16 mouse cellular contexts compared by ENCODE assay signal in the genomic region with DNA sequence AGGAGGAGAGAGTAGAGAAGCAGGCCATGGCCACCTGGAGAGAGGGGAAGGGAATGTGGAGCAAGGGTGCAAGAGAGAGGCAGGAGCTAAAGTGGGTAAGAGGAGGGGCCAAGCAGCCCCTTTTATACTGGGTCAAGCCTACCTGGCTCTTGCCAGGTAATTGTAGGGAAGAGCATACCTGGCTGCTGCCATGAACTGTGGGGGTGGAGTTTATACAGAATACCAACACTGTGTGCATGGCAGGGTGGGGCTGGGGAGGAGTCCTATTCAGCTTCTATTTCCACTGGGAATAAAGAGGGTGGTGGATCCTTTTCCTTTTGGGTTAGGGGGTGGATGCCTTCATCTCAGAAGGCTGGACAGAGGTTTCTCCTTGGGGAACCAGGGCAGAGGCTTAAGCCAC. TPM values are rescaled to one million over a fixed set of nuclear protein-coding genes. Genes with fewer than 3 reads are reported as not detected.
A peak's percentile ranks its signal among the peaks of the same experiment; 100 is the strongest.
DNase-seq lines count a peak whose midpoint lies in the region; ATAC-seq and TF ChIP-seq lines count a peak whose summit lies in the region.
"Had no signal": no experiment of that assay in that cellular context is flagged by ENCODE, and none has a peak within 500 bp of the region (broad histone marks: within the 10 kb centered on the region; RNA-seq: fewer than 3 reads in every experiment).

No protein-coding gene starts in this region.

- H3K4me1 ChIP-seq in kidney, embryonic 15.5 days, result peaks cover 31% of the 10 kb centered on the region
- H3K4me1 ChIP-seq in embryonic facial prominence, embryonic 10.5 days, result peaks cover 33% of the 10 kb centered on the region
- H3K4me1 ChIP-seq in intestine, postnatal 0 days (replicated peaks; ENCODE audit: control insufficient read depth, insufficient read depth, low read length), result peaks cover 13% of the 10 kb centered on the region; the same call in 1 of the 2 replicates
- peaks cover 25% of the 10 kb centered on the region for H3K4me1 ChIP-seq in liver, postnatal 0 days (ENCODE audit: insufficient read depth)

- no peak overlapping the region for H3K4me3 ChIP-seq in kidney, embryonic 15.5 days (replicated peaks)
- H3K4me3 ChIP-seq in embryonic facial prominence, embryonic 10.5 days, result no peak overlapping the region
- H3K4me3 ChIP-seq in intestine, postnatal 0 days (ENCODE audit: low read depth, low read length), result no peak overlapping the region
- H3K4me3 ChIP-seq in liver, postnatal 0 days (ENCODE audit: low read depth, low read length), result no peak overlapping the region

- no peaks in the 10 kb centered on the region for H3K27me3 ChIP-seq in kidney, embryonic 15.5 days
- no peaks in the 10 kb centered on the region for H3K27me3 ChIP-seq in embryonic facial prominence, embryonic 10.5 days (replicated peaks; ENCODE audit: low read depth, poor library complexity, severe bottlenecking)
- no peaks in the 10 kb centered on the region for H3K27me3 ChIP-seq in intestine, postnatal 0 days (replicated peaks; ENCODE audit: control insufficient read depth, insufficient read depth, low read length)
- H3K27me3 ChIP-seq in liver, postnatal 0 days (ENCODE audit: insufficient read depth, low read length), result no peaks in the 10 kb centered on the region
- H3K27me3 ChIP-seq: forebrain, embryonic 13.5 days; neural tube, embryonic 15.5 days had no signal

- H3K9ac ChIP-seq in kidney, embryonic 15.5 days, result no peak overlapping the region
- H3K9ac ChIP-seq in intestine, postnatal 0 days (ENCODE audit: low read depth, low read length), result no peak overlapping the region
- H3K9ac ChIP-seq in liver, postnatal 0 days (replicated peaks), result no peak overlapping the region

- no peak for TF ChIP-seq EP300 in liver, postnatal 0 days (IDR thresholded peaks at IDR 0.05; ENCODE audit: low read depth)

- H3K36me3 ChIP-seq in kidney, embryonic 15.5 days, result no peaks in the 10 kb centered on the region
- H3K36me3 ChIP-seq in embryonic facial prominence, embryonic 10.5 days (replicated peaks), result no peaks in the 10 kb centered on the region
- H3K36me3 ChIP-seq in intestine, postnatal 0 days (ENCODE audit: control insufficient read depth, insufficient read depth), result no peaks in the 10 kb centered on the region
- H3K36me3 ChIP-seq in liver, postnatal 0 days (replicated peaks; ENCODE audit: insufficient read depth, low read length), result no peaks in the 10 kb centered on the region
- H3K36me3 ChIP-seq: neural tube, embryonic 15.5 days had no signal

- 0 out of 2 replicates have a peak, but pooled peaks have one; percentile 20 for ATAC-seq in kidney, embryonic 15.5 days (replicated peaks; ENCODE audit: low FRiP score)
- peak; percentile 19; the same call in 1 of the 2 replicates for ATAC-seq in intestine, postnatal 0 days
- no peak for ATAC-seq in liver, postnatal 0 days
- no peak for ATAC-seq in granulocyte monocyte progenitor cell, adult 5-6 weeks (replicated peaks; ENCODE audit: poor library complexity, severe bottlenecking)
- ATAC-seq in monocyte, adult 5-6 weeks (replicated peaks; ENCODE audit: insufficient number of reproducible peaks, low FRiP score, low TSS enrichment, poor library complexity, severe bottlenecking), result no peak
- ATAC-seq: activated CD4-positive, CD25-positive, alpha-beta regulatory T cell, adult 4 months had no signal

- peak overlapping the region; percentile 58; the same call in 1 of the 2 replicates for H3K4me2 ChIP-seq in kidney, embryonic 15.5 days
- H3K4me2 ChIP-seq in intestine, postnatal 0 days (replicated peaks; ENCODE audit: low read depth), result peak overlapping the region; percentile 67; the same call in 1 of the 2 replicates
- peak overlapping the region; percentile 64; the same call in 1 of the 2 replicates for H3K4me2 ChIP-seq in liver, postnatal 0 days (ENCODE audit: low read depth, low read length)

- H3K9me3 ChIP-seq in kidney, embryonic 15.5 days (replicated peaks), result no peaks in the 10 kb centered on the region
- H3K9me3 ChIP-seq in embryonic facial prominence, embryonic 10.5 days, result no peaks in the 10 kb centered on the region
- no peaks in the 10 kb centered on the region for H3K9me3 ChIP-seq in intestine, postnatal 0 days (ENCODE audit: control insufficient read depth)
- H3K9me3 ChIP-seq in liver, postnatal 0 days (ENCODE audit: low read length), result no peaks in the 10 kb centered on the region
- H3K9me3 ChIP-seq: forebrain, embryonic 13.5 days; neural tube, embryonic 15.5 days had no signal

- no peak for DNase-seq in kidney, postnatal 10 days
- DNase-seq in embryonic facial prominence, embryonic 10.5 days (ENCODE audit: low spot score), result no peak
- no peak for DNase-seq in liver, postnatal 0 days
- no peak for DNase-seq in spleen, adult 12 weeks (ENCODE audit: low spot score)
- DNase-seq: gastrocnemius, adult 2 months; kidney, postnatal 14 days; right cerebral cortex, adult 18-20 months; thymus, postnatal 25 days had no signal

- peak overlapping the region; percentile 90; the same call in 1 of the 2 replicates for H3K27ac ChIP-seq in kidney, embryonic 15.5 days
- peak overlapping the region; percentile 89 for H3K27ac ChIP-seq in embryonic facial prominence, embryonic 10.5 days (replicated peaks)
- no peak overlapping the region for H3K27ac ChIP-seq in intestine, postnatal 0 days (ENCODE audit: low read depth, low read length)
- H3K27ac ChIP-seq in liver, postnatal 0 days (ENCODE audit: low read depth), result no peak overlapping the region
- H3K27ac ChIP-seq: forebrain, embryonic 13.5 days had no signal

- no peak for TF ChIP-seq CTCF in intestine, postnatal 0 days (IDR thresholded peaks at IDR 0.05; ENCODE audit: low read depth)
- TF ChIP-seq CTCF in liver, postnatal 0 days (IDR thresholded peaks at IDR 0.05; ENCODE audit: low read depth), result no peak

RNA-seq across cellular contexts. Expression of gene Serp2, which starts 41.1 kb away (rescaled TPM):
- 10.3 and 11.1 TPM in 2 replicates for polyA plus RNA-seq in kidney, embryonic 15.5 days (2015; fragmentation: Nextera tagmentation; extraction: Ambion mirVana)
- polyA plus RNA-seq in embryonic facial prominence, embryonic 10.5 days (2016; fragmentation: Nextera tagmentation; extraction: Ambion mirVana), result 18.9 and 21.6 TPM in 2 replicates
- 7.5 and 7.7 TPM in 2 replicates for polyA plus RNA-seq in intestine, postnatal 0 days (2015; fragmentation: Nextera tagmentation; extraction: Ambion mirVana)
- 0.58 and 0.75 TPM in 2 replicates for polyA plus RNA-seq in liver, postnatal 0 days (2015; fragmentation: Nextera tagmentation; extraction: Ambion mirVana)
- not detected in 2 replicates for total RNA-seq in granulocyte monocyte progenitor cell, adult 5-6 weeks (2014; fragmentation: Nextera tagmentation)
- not detected in 2 replicates for total RNA-seq in granulocyte monocyte progenitor cell, adult 5-6 weeks (2017)
- total RNA-seq in monocyte, adult 5-6 weeks (2017), result 8.2 TPM in 1 of 3 replicates, not detected in the others
- polyA plus RNA-seq: liver, adult 2 months had no signal

Comparison
In these comparisons a context has a peak if more than half of its experiments do, and no peak if none do; other contexts are left out.
1. ATAC-seq: peak in kidney, embryonic 15.5 days (single experiment) and intestine, postnatal 0 days (single experiment); none in liver, postnatal 0 days (single experiment), granulocyte monocyte progenitor cell, adult 5-6 weeks (single experiment) and monocyte, adult 5-6 weeks (single experiment).
2. H3K27ac ChIP-seq: peak in kidney, embryonic 15.5 days (single experiment) and embryonic facial prominence, embryonic 10.5 days (single experiment); none in intestine, postnatal 0 days (single experiment) and liver, postnatal 0 days (single experiment).
3. Peak in every context shown above with its lines, with median percentiles within 50 percentile points of each other: H3K4me2 ChIP-seq.